Mouse (Mus musculus): Measurements from ENCODE around the gene Ganab.

DNA sequence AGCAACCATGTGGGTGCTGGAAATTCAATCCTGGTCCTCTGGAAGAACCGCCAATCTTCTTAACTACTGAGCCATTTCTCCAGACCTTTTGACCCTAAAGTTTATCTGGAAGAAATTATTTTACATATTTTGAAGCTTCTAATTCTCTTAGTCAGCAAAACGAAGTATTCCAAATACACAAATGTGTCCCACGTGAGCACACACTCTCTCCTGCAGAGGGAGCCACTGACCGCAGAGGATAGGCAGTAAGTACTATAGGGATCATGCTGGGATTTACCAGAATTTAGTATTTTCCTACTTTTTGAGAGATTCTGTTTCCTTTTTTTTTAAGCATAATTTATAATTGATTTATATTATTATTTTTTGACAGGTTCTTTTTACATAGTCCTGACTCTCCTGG, 40.2 kb upstream of the Ganab start:
- TF ChIP-seq CTCF (IDR thresholded peaks at IDR 0.05; ENCODE audit: extremely low read depth, insufficient read depth, insufficient read length, insufficient replicate concordance) (peak; percentile 43; the same call in 1 of the 2 replicates), POLR2A (IDR thresholded peaks at IDR 0.05; ENCODE audit: low read depth, low read length) (no peak)
